Comparison of ENCODE assay signal across 16 mouse cellular contexts in genomic region chr5:53172256-53172636, GRCm38 (mm10).
"Had no signal": no experiment of that assay in that cellular context is flagged by ENCODE, and none has a peak within 500 bp of the region (broad histone marks: within the 10 kb centered on the region; RNA-seq: fewer than 3 reads in every experiment).

No protein-coding gene starts in this region.

- H3K4me2 ChIP-seq: kidney, embryonic 15.5 days; liver, embryonic 13.5 days; midbrain, embryonic 11.5 days; neural tube, embryonic 12.5 days; neural tube, embryonic 15.5 days; stomach, embryonic 15.5 days had no signal

- H3K9me3 ChIP-seq: kidney, embryonic 15.5 days; liver, embryonic 13.5 days; neural tube, embryonic 12.5 days; neural tube, embryonic 15.5 days; stomach, embryonic 15.5 days had no signal

- H3K27me3 ChIP-seq: kidney, embryonic 15.5 days; liver, embryonic 13.5 days; neural tube, embryonic 12.5 days; neural tube, embryonic 15.5 days; stomach, embryonic 15.5 days had no signal

- H3K36me3 ChIP-seq: liver, embryonic 13.5 days; neural tube, embryonic 12.5 days; neural tube, embryonic 15.5 days; stomach, embryonic 15.5 days had no signal

- H3K27ac ChIP-seq: kidney, embryonic 15.5 days; liver, embryonic 13.5 days; neural tube, embryonic 12.5 days; neural tube, embryonic 15.5 days; stomach, embryonic 15.5 days had no signal

- H3K9ac ChIP-seq: kidney, embryonic 15.5 days; liver, embryonic 13.5 days; neural tube, embryonic 12.5 days; neural tube, embryonic 15.5 days; stomach, embryonic 15.5 days had no signal

- H3K4me3 ChIP-seq: kidney, embryonic 15.5 days; liver, embryonic 13.5 days; neural tube, embryonic 12.5 days; neural tube, embryonic 15.5 days; stomach, embryonic 15.5 days had no signal

- DNase-seq: liver, embryonic 13.5 days; lung, adult 2 months; lung, postnatal 14 days; lung, postnatal 4 days; midbrain, embryonic 14.5 days; right cerebral cortex, adult 18-20 months; right cerebral cortex, postnatal 14 days; right cerebral cortex, postnatal 4 days; spleen, adult 18-20 months; thymus, adult 18-20 months; thymus, postnatal 36 days had no signal

- H3K4me1 ChIP-seq: kidney, embryonic 15.5 days; liver, embryonic 13.5 days; stomach, embryonic 15.5 days had no signal
